Mouse (Mus musculus) limb, embryonic 12.5 days (tissue): ENCODE measurements around the gene Gtsf1l. TPM values are rescaled to one million over a fixed set of nuclear protein-coding genes. Genes with fewer than 3 reads are reported as not detected.
"Not testable (repeated sequence)": the region's sequence is repeated elsewhere in the genome, so short reads cannot be mapped to it uniquely, and the experiment has no call there.

Experiments
- ATAC-seq: fragments of 200-750 bp; cut with Nextera tagmentation; 2 replicates; pipeline ENCODE4 v1.8.0; 2017; ENCODE audit warnings: low read depth, moderate TSS enrichment; ENCODE audit not compliant: insufficient number of reproducible peaks, insufficient read depth, low FRiP score, low TSS enrichment
- H3K27ac ChIP-seq: fragments of 300-500 bp; sonication (generic); 2 replicates; pipeline ENCODE4 v1.5.1; 2016; ENCODE audit warnings: mild to moderate bottlenecking, moderate library complexity
- H3K27me3 ChIP-seq: fragments of 300-500 bp; sonication (generic); 2 replicates; pipeline ENCODE4 v1.6.1; 2016; ENCODE audit warnings: mild to moderate bottlenecking, moderate library complexity
- H3K36me3 ChIP-seq: fragments of 300-500 bp; sonication (generic); 2 replicates; pipeline ENCODE4 v1.6.1; 2016; ENCODE audit warnings: mild to moderate bottlenecking, moderate library complexity
- H3K4me1 ChIP-seq: fragments of 300-500 bp; sonication (generic); replicated peaks from 2 replicates; pipeline ENCODE4 v1.6.1; 2016
- H3K4me2 ChIP-seq: fragments of 300-500 bp; sonication (generic); 2 replicates; pipeline ENCODE4 v1.6.1; 2016; ENCODE audit warnings: mild to moderate bottlenecking, moderate library complexity
- H3K4me3 ChIP-seq: fragments of 300-500 bp; sonication (generic); replicated peaks from 2 replicates; pipeline ENCODE4 v1.5.1; 2016; ENCODE audit warnings: mild to moderate bottlenecking
- H3K9ac ChIP-seq: fragments of 300-500 bp; sonication (generic); replicated peaks from 2 replicates; pipeline ENCODE4 v1.6.1; 2016; ENCODE audit warnings: mild to moderate bottlenecking, moderate library complexity
- H3K9me3 ChIP-seq: fragments of 300-500 bp; sonication (generic); 2 replicates; pipeline ENCODE4 v1.6.1; 2016; ENCODE audit warnings: mild to moderate bottlenecking, moderate library complexity
- WGBS: fragments of 180-500 bp; shearing (Covaris S2); methylation state at CpG from one replicate; pipeline ENCODE4 v1.1.7; 2016; 5-methylcytosine and 5-hydroxymethylcytosine counted together
- polyA plus RNA-seq: library from polyadenylated mRNA; unstranded; fragments of >200 nt; fragmentation: Nextera tagmentation; extraction: Ambion mirVana; gene quantifications from 2 replicates; pipeline ENCODE4 v1.2.1, GENCODE M21; 2016

The Gtsf1l gene
- polyA plus RNA-seq, 1 experiment from 2014 or later: not detected

DNA sequence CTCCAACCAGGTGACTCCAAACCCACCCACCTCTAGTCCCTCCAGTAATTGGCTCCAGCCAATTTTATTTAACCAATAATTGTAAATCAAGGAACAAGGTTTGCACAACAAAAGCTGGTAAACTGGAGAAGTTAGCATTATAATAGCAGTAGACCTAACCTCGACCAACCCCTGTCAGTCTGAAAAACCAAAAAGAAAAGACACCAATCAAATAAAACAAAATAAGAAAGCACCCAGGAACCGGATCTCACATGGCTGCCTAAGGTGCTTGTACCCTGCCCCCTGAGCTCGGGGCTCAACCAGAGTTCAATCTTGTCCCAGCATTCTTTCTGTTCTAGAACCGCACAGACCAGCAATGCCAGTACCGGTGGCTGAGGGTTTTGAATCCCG, 25.5 kb downstream of the Gtsf1l start:
- Histone ChIP-seq H3K4me2 (no peak overlapping the region), H3K27ac (no peak overlapping the region), H3K36me3 (peaks cover 38% of the 10 kb centered on the region), H3K9me3 (no peaks in the 10 kb centered on the region), H3K9ac (no peak overlapping the region), H3K27me3 (no peaks in the 10 kb centered on the region), H3K4me3 (no peak overlapping the region), H3K4me1 (no peaks in the 10 kb centered on the region)
- ATAC-seq: no peak
- WGBS: 85% methylated on average over 6 of the region's 6 CpGs

DNA sequence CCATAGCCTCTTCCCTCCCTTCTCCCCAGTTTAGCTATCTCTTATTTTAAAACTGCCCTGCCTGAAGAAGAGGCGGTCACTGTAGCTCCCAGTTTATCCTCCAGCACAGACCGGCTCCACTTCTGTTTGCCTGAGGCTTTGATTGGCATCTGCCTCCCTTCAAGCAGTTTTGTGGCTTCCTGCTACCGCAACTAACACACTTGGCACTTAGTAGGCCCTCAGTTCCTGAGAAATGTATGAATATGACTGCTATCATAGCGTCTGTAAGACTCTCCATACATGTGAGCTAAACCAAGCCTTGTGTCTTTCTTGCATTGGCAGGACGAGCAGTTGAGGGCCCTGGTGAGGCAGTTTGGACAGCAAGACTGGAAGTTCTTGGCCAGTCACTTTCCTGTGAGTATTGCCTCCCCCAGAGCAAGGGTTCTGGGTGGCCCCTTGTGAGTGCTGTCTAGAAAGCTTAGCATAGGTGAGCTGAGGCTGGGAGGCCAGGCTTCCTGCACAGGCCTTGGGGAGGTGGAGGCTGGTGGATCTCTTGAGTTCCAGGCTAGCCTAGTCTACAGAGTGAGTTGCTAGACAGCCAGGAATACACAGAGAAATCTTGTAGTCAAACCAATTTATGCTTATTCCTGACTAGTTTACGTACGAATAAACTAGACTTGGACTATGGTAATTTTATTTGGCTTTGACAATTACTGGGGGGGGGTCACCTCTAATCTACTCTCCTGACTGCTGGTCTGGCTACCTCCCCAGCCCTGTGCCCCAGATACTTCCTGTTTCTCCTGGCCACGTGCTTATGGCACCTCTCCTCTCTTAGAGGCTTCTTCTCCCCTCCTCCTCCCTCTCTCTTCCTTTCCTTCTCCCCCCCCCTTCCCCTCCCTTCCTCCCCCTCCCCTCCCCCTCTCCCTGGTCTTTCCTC, 26.2 kb downstream of the Gtsf1l start:
- 0 out of 2 replicates have a peak overlapping the region, but pooled peaks have one; percentile 31 for H3K9ac ChIP-seq
- no peaks in the 10 kb centered on the region for H3K27me3 ChIP-seq
- H3K27ac ChIP-seq: no peak overlapping the region
- no peak overlapping the region for H3K4me3 ChIP-seq
- H3K4me2 ChIP-seq: no peak overlapping the region
- H3K9me3 ChIP-seq: no peaks in the 10 kb centered on the region
- no peaks in the 10 kb centered on the region for H3K4me1 ChIP-seq
- no peak for ATAC-seq
- 82% methylated on average over 8 of the region's 8 CpGs for WGBS
- H3K36me3 ChIP-seq: peaks cover 38% of the 10 kb centered on the region

DNA sequence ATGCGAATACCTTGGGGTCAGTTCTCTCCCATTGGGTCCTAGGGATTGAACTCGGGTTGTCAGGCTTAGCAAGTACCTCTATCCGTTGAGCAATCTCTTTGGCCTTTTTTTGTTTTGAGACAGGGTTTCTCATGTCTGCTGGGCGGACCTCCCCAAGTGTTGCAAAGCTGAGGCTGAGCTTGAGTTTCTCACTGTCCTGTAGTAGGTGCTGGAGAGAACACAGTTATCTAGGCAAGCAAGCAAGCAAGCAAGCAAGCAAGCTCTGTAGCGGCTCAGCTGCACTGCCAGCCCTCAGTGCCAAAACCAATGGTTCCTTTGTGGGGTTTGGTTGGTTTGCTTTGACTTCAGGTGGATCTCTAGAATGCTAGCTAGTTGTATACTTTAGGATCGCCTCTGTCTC, 27.0 kb downstream of the Gtsf1l start:
- Histone ChIP-seq H3K4me3 (no peak overlapping the region), H3K36me3 (peaks cover 35% of the 10 kb centered on the region), H3K4me2 (no peak overlapping the region), H3K4me1 (peaks cover 7% of the 10 kb centered on the region), H3K27ac (no peak overlapping the region), H3K9me3 (no peaks in the 10 kb centered on the region), H3K9ac (no peak overlapping the region), H3K27me3 (no peaks in the 10 kb centered on the region)
- ATAC-seq: no peak
- 84% methylated on average over 6 of the region's 6 CpGs for WGBS

DNA sequence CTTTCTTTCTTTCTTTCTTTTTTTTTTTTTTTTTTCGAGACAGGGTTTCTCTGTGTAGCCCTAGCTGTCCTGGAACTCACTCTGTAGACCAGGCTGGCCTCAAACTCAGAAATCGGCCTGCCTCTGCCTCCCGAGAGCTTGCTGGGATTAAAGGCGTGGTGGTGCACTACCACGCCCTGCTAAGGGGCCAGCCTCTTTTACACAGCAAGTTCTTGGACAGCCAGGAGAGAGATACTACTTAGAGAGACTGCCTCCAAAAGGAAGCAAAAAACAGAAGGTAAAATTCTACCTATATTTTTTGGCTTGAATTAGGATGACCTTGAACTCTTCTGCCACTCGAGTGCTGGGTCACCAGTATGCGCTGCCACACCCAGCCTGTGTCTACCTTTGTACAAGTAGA, 28.7 kb downstream of the Gtsf1l start:
- not testable (repeated sequence) for ATAC-seq, H3K9ac ChIP-seq, H3K27ac ChIP-seq, H3K4me3 ChIP-seq, H3K9me3 ChIP-seq, H3K27me3 ChIP-seq, H3K4me2 ChIP-seq
- H3K4me1 ChIP-seq: peaks cover 15% of the 10 kb centered on the region
- peaks cover 21% of the 10 kb centered on the region for H3K36me3 ChIP-seq
- WGBS: 91% methylated on average over 6 of the region's 7 CpGs

DNA sequence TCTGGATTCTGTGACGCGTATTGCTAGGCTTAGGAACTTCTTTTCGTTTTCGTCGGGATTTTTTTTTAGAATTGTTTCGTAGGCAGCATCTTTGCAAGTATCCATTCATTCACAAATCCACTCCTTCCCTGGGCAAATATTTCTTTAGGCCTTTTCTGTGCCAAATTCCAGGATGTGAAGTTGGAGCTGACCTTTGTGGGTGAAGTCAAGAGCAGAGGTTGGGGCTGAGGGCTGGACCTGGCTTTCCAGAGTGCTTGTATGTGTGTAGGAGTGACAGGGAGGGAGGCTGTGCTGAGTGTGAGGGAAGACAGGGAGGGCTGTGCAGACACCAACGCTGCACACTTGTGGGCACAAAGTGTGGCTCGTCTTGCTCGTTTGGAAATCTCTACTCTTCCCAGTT, 31.1 kb downstream of the Gtsf1l start:
- Histone ChIP-seq H3K4me3 (no peak overlapping the region), H3K4me1 (peaks cover 15% of the 10 kb centered on the region), H3K36me3 (peaks cover 5% of the 10 kb centered on the region; the same call in 1 of the 2 replicates), H3K9ac (no peak overlapping the region), H3K27ac (no peak overlapping the region), H3K27me3 (no peaks in the 10 kb centered on the region), H3K4me2 (0 out of 2 replicates have a peak overlapping the region, but pooled peaks have one; percentile 98), H3K9me3 (no peaks in the 10 kb centered on the region)
- WGBS: 94% methylated on average over 9 of the region's 9 CpGs
- ATAC-seq: no peak

DNA sequence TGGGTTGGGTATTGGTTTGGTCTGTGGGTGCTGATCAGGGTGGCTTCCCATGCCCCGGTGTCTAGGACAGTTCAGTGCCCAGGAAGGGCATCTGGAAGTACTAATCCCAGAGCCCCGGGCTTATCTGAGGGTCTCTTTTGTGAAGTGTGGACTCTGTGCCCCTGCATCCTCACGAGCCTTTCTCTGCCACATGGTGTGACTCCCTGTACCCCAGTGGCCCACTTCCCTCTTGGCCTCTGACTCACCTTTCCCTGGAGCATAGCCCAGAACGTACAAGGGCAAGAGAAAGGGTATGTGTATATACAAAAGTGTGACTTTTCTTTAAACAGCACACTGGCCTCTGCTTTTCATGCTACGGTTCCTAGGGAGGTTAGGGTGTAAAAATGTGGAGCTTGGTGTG, 31.9 kb downstream of the Gtsf1l start:
- peak overlapping the region; percentile 98 for H3K4me2 ChIP-seq
- no peak overlapping the region for H3K27ac ChIP-seq
- WGBS: 41% methylated on average over 5 of the region's 5 CpGs
- no peaks in the 10 kb centered on the region for H3K27me3 ChIP-seq
- no peaks in the 10 kb centered on the region for H3K36me3 ChIP-seq
- peak overlapping the region; percentile 77 for H3K9ac ChIP-seq
- peaks cover 15% of the 10 kb centered on the region for H3K4me1 ChIP-seq
- peak overlapping the region; percentile 77 for H3K4me3 ChIP-seq
- no peak for ATAC-seq
- H3K9me3 ChIP-seq: no peaks in the 10 kb centered on the region

DNA sequence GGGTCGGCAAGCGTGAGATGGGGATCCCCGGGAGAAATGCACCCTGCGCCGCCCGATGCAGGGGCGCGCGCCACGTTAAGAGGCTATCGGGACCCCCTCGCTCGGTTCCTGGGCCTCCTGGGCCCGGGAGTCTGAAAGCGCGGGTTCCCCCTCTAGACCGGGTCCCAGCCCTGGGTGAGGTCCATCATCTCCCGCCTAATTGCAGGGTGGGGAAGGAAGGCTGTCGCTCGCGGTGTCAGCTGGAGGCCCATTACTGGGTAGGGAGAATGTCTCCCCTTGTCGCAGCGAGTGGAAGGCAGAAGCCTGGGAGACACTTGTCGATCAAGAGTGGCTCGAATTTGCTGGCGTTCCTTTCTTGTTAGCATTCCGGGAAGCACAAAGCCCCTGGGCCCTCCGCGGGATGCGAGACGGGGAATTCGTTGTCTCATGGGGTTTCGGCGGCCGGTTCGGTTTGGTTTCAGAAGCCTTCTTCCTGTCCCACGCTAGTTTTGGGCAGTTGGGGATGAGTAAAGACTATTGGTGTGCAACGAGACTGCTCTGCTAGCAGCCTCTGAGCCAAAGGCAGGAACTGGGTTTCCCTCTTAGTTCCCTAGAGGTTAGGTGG, 32.7 kb downstream of the Gtsf1l start:
- Histone ChIP-seq H3K4me2 (peak overlapping the region; percentile 98), H3K9me3 (no peaks in the 10 kb centered on the region), H3K36me3 (no peaks in the 10 kb centered on the region), H3K9ac (peak overlapping the region; percentile 77), H3K27ac (peak overlapping the region; percentile 50; the same call in 1 of the 2 replicates), H3K4me1 (peaks cover 15% of the 10 kb centered on the region), H3K4me3 (peak overlapping the region; percentile 77), H3K27me3 (no peaks in the 10 kb centered on the region)
- peak; percentile 20; the same call in 1 of the 2 replicates for ATAC-seq
- WGBS: under 1% methylated on average over 30 of the region's 38 CpGs

DNA sequence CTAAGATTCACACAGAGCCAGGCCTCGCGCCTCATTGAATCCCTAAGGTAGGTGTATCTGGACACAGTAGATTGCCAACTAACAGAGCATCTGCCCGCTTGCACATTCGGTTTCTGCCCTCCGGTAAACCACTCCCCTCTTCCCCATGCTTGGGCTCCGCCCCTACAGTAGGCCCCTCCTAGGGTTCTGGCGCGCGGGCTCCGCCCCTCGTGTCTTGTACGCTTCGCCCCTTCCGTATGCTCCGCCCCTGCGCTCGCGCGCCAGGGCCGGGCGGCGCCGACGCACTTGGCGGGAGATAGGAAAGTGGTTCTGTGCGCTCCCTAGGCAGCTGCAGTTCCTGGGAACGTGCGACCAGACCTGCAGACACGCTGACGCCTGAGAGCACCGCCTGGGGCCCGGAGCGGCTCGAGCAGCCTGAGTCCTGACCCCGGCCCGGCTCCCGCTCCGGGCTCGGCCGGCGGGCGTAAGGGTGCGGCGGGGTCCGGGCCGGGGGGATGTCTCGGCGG, 33.3 kb downstream of the Gtsf1l start, which contains the start of gene Mybl2:
TSS of gene Mybl2 (plus strand) at position 353 of the 506 bp plus-strand sequence.
- whole genome bisulfite sequencing: under 1% methylated on average over 48 of the region's 48 CpGs
- Histone ChIP-seq H3K4me1 (peaks cover 15% of the 10 kb centered on the region), H3K36me3 (no peaks in the 10 kb centered on the region), H3K27me3 (no peaks in the 10 kb centered on the region), H3K4me2 (peak within 1 kb of the TSS; percentile 98), H3K27ac (peak within 1 kb of the TSS; percentile 50; the same call in 1 of the 2 replicates), H3K4me3 (peak within 1 kb of the TSS; percentile 77), H3K9ac (peak within 1 kb of the TSS; percentile 77), H3K9me3 (no peaks in the 10 kb centered on the region)
- ATAC-seq: peak; percentile 96

DNA sequence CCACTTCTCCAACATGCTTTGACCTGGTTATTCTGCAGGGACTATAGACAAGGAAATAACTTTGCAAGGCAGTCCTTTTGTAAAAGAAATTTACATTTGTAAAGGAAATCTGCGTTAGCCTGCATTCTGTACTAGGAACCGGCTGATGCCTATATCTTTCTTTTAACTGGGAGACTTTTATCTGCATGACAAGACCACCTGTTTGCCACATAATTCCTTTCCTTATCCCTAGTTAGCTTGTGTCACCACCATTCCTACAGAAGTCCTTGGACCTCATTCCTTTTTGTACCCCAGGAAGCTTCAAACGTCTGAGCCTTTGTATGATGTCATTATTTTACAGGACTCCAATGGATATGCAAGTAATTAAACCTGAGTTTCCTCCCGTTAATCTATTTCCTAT, 34.8 kb downstream of the Gtsf1l start:
- Histone ChIP-seq H3K4me3 (no peak overlapping the region), H3K27ac (no peak overlapping the region), H3K36me3 (peaks cover 5% of the 10 kb centered on the region; the same call in 1 of the 2 replicates), H3K9ac (no peak overlapping the region), H3K9me3 (no peaks in the 10 kb centered on the region), H3K4me1 (peaks cover 15% of the 10 kb centered on the region), H3K27me3 (no peaks in the 10 kb centered on the region), H3K4me2 (no peak overlapping the region)
- ATAC-seq: no peak
- 69% methylated on average over 4 of the region's 4 CpGs for WGBS

DNA sequence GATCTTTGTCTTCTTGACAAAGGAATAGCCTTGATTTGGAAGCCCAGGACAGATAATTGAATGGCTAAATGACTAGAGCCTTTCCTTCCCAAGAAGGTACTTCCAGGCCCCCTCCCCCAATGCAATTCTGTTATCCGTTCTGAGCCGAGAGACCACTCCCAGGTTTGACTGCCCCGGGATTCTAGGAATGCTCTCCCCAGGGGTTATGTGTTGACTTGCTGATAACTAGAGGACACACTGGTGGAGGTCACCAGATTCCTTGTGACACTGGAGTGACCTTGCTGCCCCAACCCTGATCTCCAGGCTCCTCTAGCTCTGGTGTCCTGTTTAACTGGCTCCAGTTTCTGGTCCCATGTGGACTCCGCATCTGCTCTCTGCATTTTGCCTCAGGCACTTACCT, 35.6 kb downstream of the Gtsf1l start:
- peaks cover 9% of the 10 kb centered on the region; the same call in 1 of the 2 replicates for H3K36me3 ChIP-seq
- no peak for ATAC-seq

DNA sequence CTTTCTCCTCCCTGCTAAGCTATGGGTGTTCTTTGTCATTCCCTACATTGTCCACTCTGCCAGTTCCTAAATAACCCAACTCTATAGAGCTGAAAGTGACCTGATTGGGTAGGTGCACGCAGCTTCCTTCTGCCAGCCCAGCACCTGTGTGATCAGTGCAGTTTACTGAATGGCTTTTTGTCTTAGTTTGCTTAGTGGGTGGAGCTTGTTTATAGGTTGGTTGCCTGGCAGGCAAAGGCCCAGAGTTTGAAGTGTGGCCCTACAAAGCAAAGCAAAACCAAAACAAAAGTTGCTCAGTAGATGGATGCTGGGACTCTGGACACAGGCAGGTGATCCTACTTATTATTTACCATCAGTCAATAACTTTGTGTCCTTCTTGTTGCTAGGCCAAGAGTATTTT, 36.0 kb downstream of the Gtsf1l start:
- Histone ChIP-seq H3K9me3 (no peaks in the 10 kb centered on the region), H3K4me3 (no peak overlapping the region), H3K27ac (no peak overlapping the region), H3K36me3 (peaks cover 14% of the 10 kb centered on the region), H3K27me3 (no peaks in the 10 kb centered on the region), H3K4me1 (peaks cover 15% of the 10 kb centered on the region), H3K4me2 (no peak overlapping the region), H3K9ac (no peak overlapping the region)
- 67% methylated on average over 1 of the region's 1 CpGs for WGBS
- no peak for ATAC-seq

More for the DNA sequence above, 35.6 kb downstream of the Gtsf1l start:
- H3K27me3 ChIP-seq: no peaks in the 10 kb centered on the region
- H3K27ac ChIP-seq: no peak overlapping the region
- H3K9ac ChIP-seq: no peak overlapping the region
- 37% methylated on average over 4 of the region's 4 CpGs for WGBS
- H3K4me3 ChIP-seq: no peak overlapping the region
- no peak overlapping the region for H3K4me2 ChIP-seq
- H3K4me1 ChIP-seq: peaks cover 15% of the 10 kb centered on the region
- no peaks in the 10 kb centered on the region for H3K9me3 ChIP-seq
